Mouse (Mus musculus): ENCODE results near the gene Bag2.
"Not testable (repeated sequence)": the region's sequence is repeated elsewhere in the genome, so short reads cannot be mapped to it uniquely, and the experiment has no call there.

Gene Bag2

GRCm38 (mm10) chr1:33751283-33751682, 6.3 kb downstream of the Bag2 start:
- DNase-seq (ENCODE audit: low read depth, low spot score): no peak

- not testable (repeated sequence) for DNase-seq (ENCODE audit: low read depth, low spot score)
Observed at GRCm38 (mm10) chr1:33749709-33750108, 7.9 kb downstream of the Bag2 start.

GRCm38 (mm10) chr1:33749109-33749508, 8.5 kb downstream of the Bag2 start:
- no peak for DNase-seq (ENCODE audit: low read depth, low spot score)

GRCm38 (mm10) chr1:33745901-33746300, 11.7 kb downstream of the Bag2 start:
- DNase-seq (ENCODE audit: low read depth, low spot score): no peak

- DNase-seq (ENCODE audit: low read depth, low spot score): not testable (repeated sequence)
Observed at GRCm38 (mm10) chr1:33744815-33745214, 12.8 kb downstream of the Bag2 start.

GRCm38 (mm10) chr1:33742903-33743302, 14.7 kb downstream of the Bag2 start:
- peak; percentile 42 for DNase-seq (ENCODE audit: low read depth, low spot score)

GRCm38 (mm10) chr1:33739302-33739701, 18.3 kb downstream of the Bag2 start:
- peak; percentile 76 for DNase-seq (ENCODE audit: low read depth, low spot score)

GRCm38 (mm10) chr1:33738681-33739278, 18.8 kb downstream of the Bag2 start:
- no peak for DNase-seq (ENCODE audit: low read depth, low spot score)

- no peak for DNase-seq (ENCODE audit: low read depth, low spot score)
Observed at GRCm38 (mm10) chr1:33738281-33738680, 19.3 kb downstream of the Bag2 start.

- no peak for DNase-seq (ENCODE audit: low read depth, low spot score)
Observed at GRCm38 (mm10) chr1:33734001-33734685, 23.5 kb downstream of the Bag2 start.

GRCm38 (mm10) chr1:33733044-33733443, 24.6 kb downstream of the Bag2 start:
- no peak for DNase-seq (ENCODE audit: low read depth, low spot score)

GRCm38 (mm10) chr1:33725086-33725485, 32.5 kb downstream of the Bag2 start:
- DNase-seq (ENCODE audit: low read depth, low spot score): no peak

- DNase-seq (ENCODE audit: low read depth, low spot score): no peak
Observed at GRCm38 (mm10) chr1:33724516-33724915, 33.1 kb downstream of the Bag2 start.

- DNase-seq (ENCODE audit: low read depth, low spot score): no peak
Observed at GRCm38 (mm10) chr1:33721020-33721419, 36.6 kb downstream of the Bag2 start.

- DNase-seq (ENCODE audit: low read depth, low spot score): no peak
Observed at GRCm38 (mm10) chr1:33720231-33720630, 37.4 kb downstream of the Bag2 start.

- DNase-seq (ENCODE audit: low read depth, low spot score): peak; percentile 91
Observed at GRCm38 (mm10) chr1:33719733-33720225, 37.8 kb downstream of the Bag2 start, which contains the start of gene Rab23. TSS of gene Rab23 (plus strand) at chr1:33719887.

- DNase-seq (ENCODE audit: low read depth, low spot score): no peak
Observed at GRCm38 (mm10) chr1:33717636-33718035, 40.0 kb downstream of the Bag2 start.

- no peak for DNase-seq (ENCODE audit: low read depth, low spot score)
Observed at GRCm38 (mm10) chr1:33714796-33715195, 42.8 kb downstream of the Bag2 start.

- DNase-seq (ENCODE audit: low read depth, low spot score): no peak
Observed at GRCm38 (mm10) chr1:33712026-33712425, 45.6 kb downstream of the Bag2 start.

- peak; percentile 45 for DNase-seq (ENCODE audit: low read depth, low spot score)
Observed at GRCm38 (mm10) chr1:33709615-33710014, 48.0 kb downstream of the Bag2 start.

- no peak for DNase-seq (ENCODE audit: low read depth, low spot score)
Observed at GRCm38 (mm10) chr1:33701244-33701643, 56.4 kb downstream of the Bag2 start.

- DNase-seq (ENCODE audit: low read depth, low spot score): no peak
Observed at GRCm38 (mm10) chr1:33696016-33696415, 61.6 kb downstream of the Bag2 start.
